In genomic region chr10:13314999-13315398, GRCm38 (mm10) we compare ENCODE assay signal across 24 mouse cellular contexts.
DNase-seq lines count a peak whose midpoint lies in the region; ATAC-seq and TF ChIP-seq lines count a peak whose summit lies in the region.
"Had no signal": no experiment of that assay in that cellular context is flagged by ENCODE, and none has a peak within 500 bp of the region (broad histone marks: within the 10 kb centered on the region; RNA-seq: fewer than 3 reads in every experiment).

No protein-coding gene starts in this region.

- H3K4me2 ChIP-seq in heart, embryonic 13.5 days: no peak overlapping the region; the same call in 1 of the 2 replicates
- H3K4me2 ChIP-seq in lung, embryonic 14.5 days: no peak overlapping the region
- no peak overlapping the region for H3K4me2 ChIP-seq in stomach, embryonic 14.5 days (replicated peaks; ENCODE audit: low read depth, low read length)
- H3K4me2 ChIP-seq: liver, embryonic 12.5 days; lung, embryonic 15.5 days; neural tube, embryonic 15.5 days had no signal

- peak overlapping the region; percentile 40 for H3K27ac ChIP-seq in heart, embryonic 13.5 days (replicated peaks)
- H3K27ac ChIP-seq in lung, embryonic 14.5 days (ENCODE audit: low read depth): peak overlapping the region; percentile 21; the same call in 1 of the 2 replicates
- H3K27ac ChIP-seq in stomach, embryonic 14.5 days (ENCODE audit: low read length): peak overlapping the region; percentile 29; the same call in 1 of the 2 replicates
- H3K27ac ChIP-seq: forebrain, embryonic 10.5 days; layer of hippocampus, adult 2 months; liver, embryonic 12.5 days; lung, embryonic 15.5 days; neural tube, embryonic 15.5 days had no signal

- H3K4me3 ChIP-seq in heart, embryonic 13.5 days: no peak overlapping the region
- H3K4me3 ChIP-seq in lung, embryonic 14.5 days (ENCODE audit: low read depth, low read length): no peak overlapping the region
- no peak overlapping the region for H3K4me3 ChIP-seq in lung, adult 2 months (replicated peaks; ENCODE audit: extremely low read depth, low read depth, low read length)
- no peak overlapping the region for H3K4me3 ChIP-seq in stomach, embryonic 14.5 days (ENCODE audit: low read depth, low read length)
- H3K4me3 ChIP-seq: forebrain, embryonic 10.5 days; layer of hippocampus, adult 2 months; liver, embryonic 12.5 days; lung, embryonic 15.5 days; neural tube, embryonic 15.5 days had no signal

- no peak for ATAC-seq in heart, embryonic 13.5 days (ENCODE audit: extremely low read depth, insufficient number of reproducible peaks, low FRiP score, low TSS enrichment)
- ATAC-seq in lung, embryonic 14.5 days (ENCODE audit: insufficient read depth): no peak
- ATAC-seq in stomach, embryonic 14.5 days (ENCODE audit: insufficient number of reproducible peaks, insufficient read depth, low FRiP score, low read depth): no peak
- ATAC-seq: forebrain, postnatal 0 days; hindbrain, embryonic 16.5 days; intestine, embryonic 16.5 days; liver, embryonic 12.5 days; midbrain, embryonic 16.5 days had no signal

- peaks cover 77% of the 10 kb centered on the region for H3K4me1 ChIP-seq in heart, embryonic 13.5 days
- no peaks in the 10 kb centered on the region; the same call in 1 of the 2 replicates for H3K4me1 ChIP-seq in lung, embryonic 14.5 days (ENCODE audit: insufficient read depth)
- peaks cover 6% of the 10 kb centered on the region; the same call in 1 of the 2 replicates for H3K4me1 ChIP-seq in lung, adult 2 months (ENCODE audit: control insufficient read depth, insufficient read depth, low read length)
- peaks cover 28% of the 10 kb centered on the region; the same call in 1 of the 2 replicates for H3K4me1 ChIP-seq in stomach, embryonic 14.5 days (ENCODE audit: control insufficient read depth, insufficient read depth, low read length)
- H3K4me1 ChIP-seq: neural tube, embryonic 15.5 days had no signal

- H3K9me3 ChIP-seq in heart, embryonic 13.5 days: no peaks in the 10 kb centered on the region
- no peaks in the 10 kb centered on the region for H3K9me3 ChIP-seq in lung, embryonic 14.5 days (ENCODE audit: low read depth, low read length)
- H3K9me3 ChIP-seq in stomach, embryonic 14.5 days (ENCODE audit: control insufficient read depth, low read depth, low read length): no peaks in the 10 kb centered on the region
- H3K9me3 ChIP-seq: forebrain, embryonic 10.5 days; liver, embryonic 12.5 days; lung, embryonic 15.5 days; neural tube, embryonic 15.5 days had no signal

- peak overlapping the region; percentile 57 for H3K9ac ChIP-seq in heart, embryonic 13.5 days
- H3K9ac ChIP-seq in lung, embryonic 14.5 days: no peak overlapping the region
- no peak overlapping the region for H3K9ac ChIP-seq in stomach, embryonic 14.5 days (replicated peaks; ENCODE audit: low read depth, low read length)
- H3K9ac ChIP-seq: forebrain, postnatal 0 days; liver, embryonic 12.5 days; lung, embryonic 15.5 days; neural tube, embryonic 15.5 days had no signal

- no peaks in the 10 kb centered on the region for H3K36me3 ChIP-seq in heart, embryonic 13.5 days
- no peaks in the 10 kb centered on the region for H3K36me3 ChIP-seq in lung, embryonic 14.5 days (ENCODE audit: insufficient read depth)
- no peaks in the 10 kb centered on the region for H3K36me3 ChIP-seq in stomach, embryonic 14.5 days (ENCODE audit: control insufficient read depth, insufficient read depth, low read length)
- H3K36me3 ChIP-seq: forebrain, embryonic 10.5 days; liver, embryonic 12.5 days; lung, embryonic 15.5 days; neural tube, embryonic 15.5 days had no signal

- no peaks in the 10 kb centered on the region for H3K27me3 ChIP-seq in heart, embryonic 13.5 days (replicated peaks)
- no peaks in the 10 kb centered on the region for H3K27me3 ChIP-seq in lung, embryonic 14.5 days (ENCODE audit: insufficient read depth, low read length)
- H3K27me3 ChIP-seq in stomach, embryonic 14.5 days (ENCODE audit: control insufficient read depth, insufficient read depth, low read length): no peaks in the 10 kb centered on the region
- H3K27me3 ChIP-seq: liver, embryonic 12.5 days; lung, embryonic 15.5 days; neural tube, embryonic 15.5 days had no signal

- no peak for TF ChIP-seq POLR2A in lung, adult 2 months (IDR thresholded peaks at IDR 0.05; ENCODE audit: borderline replicate concordance, extremely low read depth, low read depth, low read length)

- TF ChIP-seq CTCF in lung, embryonic 14.5 days (IDR thresholded peaks at IDR 0.05; ENCODE audit: low read depth): no peak
- TF ChIP-seq CTCF in lung, adult 2 months (IDR thresholded peaks at IDR 0.05; ENCODE audit: insufficient read depth, low read length): no peak

- 51% methylated on average over 5 of the region's 5 CpGs for WGBS in heart, embryonic 13.5 days
- WGBS in lung, embryonic 14.5 days: 68% methylated on average over 5 of the region's 5 CpGs
- WGBS in lung, adult 2 months: 83% methylated on average over 5 of the region's 5 CpGs
- WGBS in stomach, embryonic 14.5 days: 69% methylated on average over 5 of the region's 5 CpGs

- DNase-seq in heart, adult 18-20 months: no peak
- DNase-seq in lung, embryonic 14.5 days: no peak
- no peak for DNase-seq in lung, adult 2 months
- no peak for DNase-seq in adrenal gland, adult 2 months
- no peak for DNase-seq in adrenal gland, adult (ENCODE audit: inconsistent age in 2 of 2, low spot score in 1 of 2)
- DNase-seq: adrenal gland, adult 8-10 months; cerebellum, adult 8-10 months; forebrain, postnatal 0 days; kidney, postnatal 10 days; layer of hippocampus, postnatal 36 days; lung, postnatal 4 days; right cerebral cortex, postnatal 25 days; thymus, adult 18-20 months; thymus, postnatal 4 days had no signal
